Mouse (Mus musculus): Measurements from ENCODE around the gene Smarcc2.

GRCm38 (mm10) chr10:128509203-128509602 is 50.2 kb downstream of the Smarcc2 start:
- TF ChIP-seq CTCF (IDR thresholded peaks at IDR 0.05) (no peak), EP300 (IDR thresholded peaks at IDR 0.05) (no peak)
